Mouse (Mus musculus) liver, postnatal 0 days (tissue): ENCODE results near the gene Syn3. TPM values are rescaled to one million over a fixed set of nuclear protein-coding genes. Genes with fewer than 3 reads are reported as not detected.

Experiments used
- ATAC-seq: fragments of 200-750 bp; cut with Nextera tagmentation; 2 replicates; pipeline ENCODE4 v1.8.0; 2017; ENCODE audit warnings: mild to moderate bottlenecking, moderate library complexity
- DNase-seq: peaks from one replicate; pipeline ENCODE4 v3.0.0-alpha.2; 2016
- H3K27ac ChIP-seq: fragments of 300-500 bp; sonication (generic); 2 replicates; pipeline ENCODE4 v1.5.1; 2014; ENCODE audit warnings: antibody characterized with exemption, moderate library complexity, mild to moderate bottlenecking, low read depth
- H3K27me3 ChIP-seq: fragments of 300-500 bp; sonication (generic); 2 replicates; pipeline ENCODE4 v1.6.1; 2014; ENCODE audit warnings: low read length, control low read depth, mixed read lengths; ENCODE audit not compliant: insufficient read depth
- H3K36me3 ChIP-seq: fragments of 300-500 bp; sonication (generic); replicated peaks from 2 replicates; pipeline ENCODE4 v1.6.1; 2014; ENCODE audit warnings: mild to moderate bottlenecking, control low read depth, low read length, moderate library complexity, mixed read lengths; ENCODE audit not compliant: insufficient read depth
- H3K4me1 ChIP-seq: fragments of 300-500 bp; sonication (generic); 2 replicates; pipeline ENCODE4 v1.6.1; 2014; ENCODE audit warnings: antibody characterized with exemption, mild to moderate bottlenecking, control low read depth; ENCODE audit not compliant: insufficient read depth
- H3K4me2 ChIP-seq: fragments of 300-500 bp; sonication (generic); 2 replicates; pipeline ENCODE4 v1.6.1; 2014; ENCODE audit warnings: low read depth, mild to moderate bottlenecking, low read length, moderate library complexity, mixed read lengths
- H3K4me3 ChIP-seq: fragments of 300-500 bp; sonication (generic); 2 replicates; pipeline ENCODE4 v1.5.1; 2014; ENCODE audit warnings: low read depth, low read length
- H3K9ac ChIP-seq: fragments of 300-500 bp; sonication (generic); replicated peaks from 2 replicates; pipeline ENCODE4 v1.6.1; 2014; ENCODE audit warnings: mild to moderate bottlenecking, moderate library complexity
- H3K9me3 ChIP-seq: fragments of 300-500 bp; sonication (generic); 2 replicates; pipeline ENCODE4 v1.6.1; 2016; ENCODE audit warnings: mild to moderate bottlenecking, control low read depth, low read length, mixed read lengths
- CTCF ChIP-seq: sonication (generic); IDR thresholded peaks from 2 replicates; pipeline ENCODE4 v1.5.1; 2016; ENCODE audit warnings: antibody characterized with exemption, low read depth
- EP300 ChIP-seq: IDR thresholded peaks from 2 replicates; pipeline ENCODE4 v1.6.1; 2016; ENCODE audit warnings: antibody characterized with exemption, low read depth, mild to moderate bottlenecking
- WGBS: fragments of 180-500 bp; shearing (Covaris S2); extraction: QIAGEN DNeasy Blood & Tissue Kit; methylation state at CpG from one replicate; pipeline ENCODE4 v1.1.7; 2014; ENCODE audit not compliant: insufficient replicate concordance; 5-methylcytosine and 5-hydroxymethylcytosine counted together
- polyA plus RNA-seq: library from polyadenylated mRNA; unstranded; fragments of >200 nt; fragmentation: Nextera tagmentation; extraction: Ambion mirVana; gene quantifications from 2 replicates; pipeline ENCODE4 v1.2.1, GENCODE M21; 2015

The Syn3 gene
- polyA plus RNA-seq, 1 experiment from 2014 or later: 0.25 TPM

DNA sequence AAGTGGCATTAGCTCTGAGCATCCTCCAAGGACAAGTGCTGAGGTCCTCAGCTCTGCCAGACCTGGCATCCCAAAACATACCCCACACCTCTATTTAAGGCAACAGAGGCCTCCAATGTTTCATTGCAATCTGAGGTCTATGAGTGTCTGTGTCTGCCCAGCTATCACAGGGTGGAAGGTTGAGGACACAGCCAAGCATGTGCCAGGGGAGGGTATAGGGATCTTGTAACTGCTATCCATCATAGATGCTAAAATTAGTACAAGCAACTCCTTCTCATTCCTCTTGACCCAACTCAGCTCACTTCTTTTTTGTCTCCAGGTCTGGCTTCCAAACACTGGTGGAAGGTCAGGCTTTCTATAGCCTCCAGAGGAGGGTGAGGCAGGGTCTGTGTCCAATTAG, 127.1 kb downstream of the Syn3 start:
- TF ChIP-seq EP300: no peak
- no peak overlapping the region for H3K9ac ChIP-seq
- H3K36me3 ChIP-seq: no peaks in the 10 kb centered on the region
- DNase-seq (no peak), ATAC-seq (no peak)
- no peaks in the 10 kb centered on the region for H3K4me1 ChIP-seq
- no peak overlapping the region for H3K27ac ChIP-seq
- H3K27me3 ChIP-seq: no peaks in the 10 kb centered on the region
- no peaks in the 10 kb centered on the region for H3K9me3 ChIP-seq
- no peak overlapping the region for H3K4me2 ChIP-seq
- no peak overlapping the region for H3K4me3 ChIP-seq

DNA sequence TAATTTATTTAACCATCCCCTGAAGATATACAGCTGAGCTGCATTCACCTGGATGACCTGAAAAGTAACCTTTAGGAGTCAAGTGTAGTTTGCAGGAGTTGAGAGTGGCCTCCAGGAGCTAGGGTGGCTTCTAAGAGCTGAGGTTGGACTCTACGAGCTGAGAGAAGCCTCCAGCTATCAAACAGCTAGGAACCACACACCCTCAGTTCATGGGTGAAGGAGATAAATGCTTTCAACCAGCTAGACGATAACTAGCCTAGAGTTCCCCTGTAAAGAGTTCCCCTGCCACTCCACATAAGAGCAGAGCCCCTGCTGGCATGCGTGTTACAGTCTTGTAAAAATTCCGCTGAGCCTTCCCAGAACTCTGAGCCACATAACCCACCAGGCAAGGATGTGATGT, 129.3 kb downstream of the Syn3 start:
- H3K9me3 ChIP-seq: no peaks in the 10 kb centered on the region
- no peak overlapping the region for H3K4me2 ChIP-seq
- ATAC-seq: no peak
- H3K36me3 ChIP-seq: no peaks in the 10 kb centered on the region
- no peak for TF ChIP-seq CTCF
- no peak for TF ChIP-seq EP300
- WGBS: 65% methylated on average over 4 of the region's 4 CpGs
- no peaks in the 10 kb centered on the region for H3K27me3 ChIP-seq
- H3K4me3 ChIP-seq: no peak overlapping the region
- no peak for DNase-seq
- H3K9ac ChIP-seq: no peak overlapping the region
- no peak overlapping the region for H3K27ac ChIP-seq
- H3K4me1 ChIP-seq: no peaks in the 10 kb centered on the region

DNA sequence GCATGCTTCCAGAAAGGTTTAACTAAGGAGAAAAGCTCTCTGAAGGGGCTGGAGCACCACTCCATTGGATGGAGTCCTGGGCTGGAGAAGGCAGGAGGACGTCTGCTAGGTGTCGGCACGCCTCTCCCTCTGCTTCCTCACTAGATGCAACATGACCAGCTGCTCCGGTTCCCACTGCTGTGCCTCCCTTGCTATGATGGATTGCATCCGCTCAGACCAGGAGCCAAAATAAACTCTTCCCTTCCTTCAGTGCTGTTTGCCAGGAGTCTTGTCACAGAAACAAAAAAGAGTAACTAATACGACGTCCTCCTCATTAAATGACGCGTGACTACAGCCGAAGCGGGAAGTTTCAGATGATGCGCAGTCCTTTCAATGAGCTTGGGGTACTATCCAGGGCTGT, 129.9 kb downstream of the Syn3 start:
- TF ChIP-seq CTCF (no peak), EP300 (no peak)
- 80% methylated on average over 12 of the region's 12 CpGs for WGBS
- no peaks in the 10 kb centered on the region for H3K27me3 ChIP-seq
- ATAC-seq (no peak), DNase-seq (no peak)
- H3K9me3 ChIP-seq: no peaks in the 10 kb centered on the region
- no peak overlapping the region for H3K9ac ChIP-seq
- H3K36me3 ChIP-seq: no peaks in the 10 kb centered on the region
- no peaks in the 10 kb centered on the region for H3K4me1 ChIP-seq
- no peak overlapping the region for H3K27ac ChIP-seq
- no peak overlapping the region for H3K4me3 ChIP-seq
- no peak overlapping the region for H3K4me2 ChIP-seq

DNA sequence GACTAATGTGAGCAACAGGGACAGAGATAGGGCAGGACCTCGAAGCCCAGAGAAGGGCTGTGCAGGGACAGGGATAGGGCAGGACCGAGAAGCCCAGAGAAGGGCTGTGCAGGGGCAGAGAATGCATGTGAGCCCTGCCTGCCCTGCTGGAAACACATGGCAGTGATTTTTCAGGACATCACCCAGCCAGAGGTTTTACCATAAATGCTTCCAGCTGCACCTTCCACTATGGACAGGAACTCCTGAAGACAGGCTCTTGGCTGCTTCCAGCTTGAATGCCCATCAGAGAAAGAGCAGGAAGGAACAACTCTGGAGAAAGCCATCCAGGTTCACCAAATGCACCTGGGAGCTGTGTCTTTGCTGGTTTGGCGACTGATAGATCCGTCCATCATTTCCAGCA, 131.3 kb downstream of the Syn3 start:
- no peak for TF ChIP-seq CTCF
- no peak for TF ChIP-seq EP300
- no peak for DNase-seq
- H3K4me2 ChIP-seq: no peak overlapping the region

DNA sequence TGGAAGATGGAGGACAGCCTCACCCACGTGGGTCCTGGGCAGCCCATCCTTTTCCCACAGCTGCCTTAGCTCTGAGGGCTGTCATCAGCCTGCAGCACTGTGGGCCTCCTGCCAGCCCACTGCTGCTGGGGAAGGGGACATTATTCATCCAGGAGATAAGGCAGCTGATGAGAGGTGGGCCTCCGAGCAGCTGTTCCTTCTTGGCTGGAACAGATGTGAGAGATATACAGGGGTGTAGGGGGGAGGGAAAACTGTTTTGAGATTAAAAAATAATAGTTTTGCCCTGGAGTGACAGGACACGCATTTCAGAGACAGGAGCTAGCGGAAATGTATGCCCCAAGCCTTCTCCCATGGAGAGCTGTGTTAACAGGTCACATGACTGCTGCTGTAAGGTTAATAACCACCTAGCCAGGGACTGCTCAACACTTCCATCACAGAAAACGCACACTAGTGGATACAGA, 133.0 kb downstream of the Syn3 start:
- DNase-seq (no peak), ATAC-seq (no peak)
- WGBS: 44% methylated on average over 5 of the region's 5 CpGs
- Histone ChIP-seq H3K4me1 (no peaks in the 10 kb centered on the region), H3K36me3 (no peaks in the 10 kb centered on the region), H3K4me2 (no peak overlapping the region), H3K27me3 (no peaks in the 10 kb centered on the region), H3K27ac (no peak overlapping the region), H3K9ac (no peak overlapping the region), H3K4me3 (no peak overlapping the region), H3K9me3 (no peaks in the 10 kb centered on the region)
- no peak for TF ChIP-seq EP300
- TF ChIP-seq CTCF: no peak

More for the DNA sequence above, 131.3 kb downstream of the Syn3 start:
- H3K9me3 ChIP-seq: no peaks in the 10 kb centered on the region
- no peaks in the 10 kb centered on the region for H3K4me1 ChIP-seq
- no peak overlapping the region for H3K27ac ChIP-seq
- H3K27me3 ChIP-seq: no peaks in the 10 kb centered on the region
- no peak for ATAC-seq
- H3K36me3 ChIP-seq: no peaks in the 10 kb centered on the region
- no peak overlapping the region for H3K4me3 ChIP-seq
- H3K9ac ChIP-seq: no peak overlapping the region
- WGBS: 80% methylated on average over 4 of the region's 4 CpGs

DNA sequence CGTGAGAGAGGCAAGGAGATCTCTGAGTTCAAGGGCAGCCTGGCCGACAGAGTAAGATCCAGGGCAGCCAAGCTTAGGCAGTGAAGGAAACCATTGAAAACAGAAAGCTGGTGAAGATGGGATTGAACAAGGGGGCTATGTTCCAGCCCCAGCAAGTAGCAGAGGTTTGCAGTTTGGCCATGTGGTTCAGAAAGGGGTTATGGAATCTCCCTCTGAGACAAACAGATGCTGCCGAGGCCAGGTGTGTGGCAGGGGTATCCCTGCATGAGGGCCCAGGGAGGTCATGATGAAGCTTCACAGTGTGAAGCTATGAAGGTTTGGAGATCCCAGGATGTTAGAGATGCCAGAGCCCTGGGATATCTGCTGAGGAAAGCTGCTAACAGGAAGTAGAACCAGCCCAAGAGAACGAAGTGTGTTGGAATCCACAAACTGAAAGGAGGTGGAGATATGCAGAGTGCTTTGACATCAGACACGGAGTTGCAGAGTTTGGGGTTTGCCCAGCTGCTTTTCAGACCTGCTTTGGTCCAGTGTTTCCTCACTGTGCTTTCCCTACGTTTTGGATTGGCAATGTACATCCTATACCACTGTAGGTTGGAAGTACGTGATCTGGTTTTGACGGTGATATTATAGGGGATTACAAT, 134.9 kb downstream of the Syn3 start:
- no peak for ATAC-seq
- 69% methylated on average over 8 of the region's 8 CpGs for WGBS
- no peak for TF ChIP-seq EP300
- Histone ChIP-seq H3K9ac (no peak overlapping the region), H3K9me3 (no peaks in the 10 kb centered on the region), H3K27ac (no peak overlapping the region), H3K4me1 (no peaks in the 10 kb centered on the region), H3K4me3 (no peak overlapping the region), H3K36me3 (no peaks in the 10 kb centered on the region), H3K27me3 (no peaks in the 10 kb centered on the region), H3K4me2 (no peak overlapping the region)
- DNase-seq: no peak

DNA sequence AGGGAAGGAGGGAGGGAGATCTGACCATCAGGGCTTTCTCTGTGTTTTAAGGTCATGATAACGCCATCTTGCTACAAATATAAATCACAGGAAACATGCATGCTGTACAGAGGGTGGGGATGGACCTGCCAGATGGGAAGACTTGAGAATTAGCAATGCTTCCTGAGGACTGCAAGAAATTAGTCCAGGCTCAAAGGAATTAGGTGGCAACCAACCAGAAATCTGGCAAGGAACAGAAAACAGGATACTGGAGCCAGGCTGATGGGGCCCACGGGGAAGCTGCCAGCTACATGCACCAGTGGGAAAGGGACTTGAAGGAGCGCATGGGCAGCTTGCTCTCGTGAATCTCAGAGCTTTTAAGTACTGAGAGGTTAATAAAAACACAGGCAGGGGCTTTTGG, 139.0 kb downstream of the Syn3 start:
- ATAC-seq: no peak
- Histone ChIP-seq H3K27ac (no peak overlapping the region), H3K9ac (no peak overlapping the region), H3K4me2 (no peak overlapping the region), H3K27me3 (no peaks in the 10 kb centered on the region), H3K36me3 (no peaks in the 10 kb centered on the region), H3K9me3 (no peaks in the 10 kb centered on the region), H3K4me3 (no peak overlapping the region), H3K4me1 (no peaks in the 10 kb centered on the region)
- no peak for TF ChIP-seq EP300
- TF ChIP-seq CTCF: no peak
- DNase-seq: no peak
- WGBS: 54% methylated on average over 4 of the region's 4 CpGs
